Mouse (Mus musculus): Measurements from ENCODE around the gene Nfat5. TPM values are rescaled to one million over a fixed set of nuclear protein-coding genes. Genes with fewer than 3 reads are reported as not detected.

Nfat5 gene
- 8.6 and 9.0 TPM in 2 replicates for polyA plus RNA-seq (2015; fragmentation: Nextera tagmentation; extraction: Ambion mirVana)

- H3K36me3 ChIP-seq, result no peaks in the 10 kb centered on the region
These were observed at the start of gene Nfat5 for GRCm38 (mm10) chr8:107292928-107293601. TSS of gene Nfat5 (plus strand) at chr8:107293470.

DNA sequence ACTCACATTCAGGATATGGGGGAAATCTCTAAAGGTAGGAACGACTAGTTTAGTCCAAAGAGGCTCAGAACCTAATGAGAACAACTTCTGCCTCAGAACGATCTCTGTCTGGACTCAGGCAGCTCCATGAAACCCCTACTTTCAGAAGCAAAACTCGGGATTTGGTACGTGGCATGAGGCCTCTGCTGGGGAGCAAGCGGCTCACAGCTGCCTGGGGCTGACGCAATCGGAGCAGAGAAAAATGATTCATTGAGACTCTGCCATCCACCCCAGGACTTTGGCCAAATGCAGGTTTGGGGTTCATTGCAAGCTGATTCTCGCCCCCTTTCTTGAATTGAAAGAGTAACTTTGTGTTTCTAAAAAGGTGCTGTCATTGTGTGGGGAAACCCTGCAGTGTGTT, 49.1 kb upstream of the Nfat5 start:
- Histone ChIP-seq H3K36me3 (no peaks in the 10 kb centered on the region), H3K4me2 (replicated peaks) (no peak overlapping the region), H3K9me3 (no peaks in the 10 kb centered on the region), H3K27ac (no peak overlapping the region), H3K4me3 (replicated peaks) (no peak overlapping the region), H3K9ac (no peak overlapping the region), H3K27me3 (replicated peaks) (no peaks in the 10 kb centered on the region), H3K4me1 (replicated peaks) (no peaks in the 10 kb centered on the region)
- WGBS, result 58% methylated on average over 8 of the region's 8 CpGs
- no peak for ATAC-seq

More at GRCm38 (mm10) chr8:107292928-107293601, at the start of gene Nfat5:
- Histone ChIP-seq H3K4me1 (replicated peaks) (peaks cover 9% of the 10 kb centered on the region; the same call in 1 of the 2 replicates), H3K27me3 (replicated peaks) (no peaks in the 10 kb centered on the region), H3K4me3 (replicated peaks) (peak within 1 kb of the TSS; percentile 97), H3K4me2 (replicated peaks) (peak within 1 kb of the TSS; percentile 68), H3K27ac (peak within 1 kb of the TSS; percentile 95), H3K9ac (peak within 1 kb of the TSS; percentile 93), H3K9me3 (no peaks in the 10 kb centered on the region)
- WGBS, result under 1% methylated on average over 48 of the region's 49 CpGs
- ATAC-seq, result peak; percentile 96

- Histone ChIP-seq H3K27me3 (replicated peaks) (no peaks in the 10 kb centered on the region), H3K4me2 (replicated peaks) (no peak overlapping the region), H3K4me1 (replicated peaks) (no peaks in the 10 kb centered on the region), H3K9ac (no peak overlapping the region), H3K27ac (no peak overlapping the region), H3K4me3 (replicated peaks) (no peak overlapping the region), H3K36me3 (no peaks in the 10 kb centered on the region), H3K9me3 (no peaks in the 10 kb centered on the region)
- 52% methylated on average over 6 of the region's 6 CpGs for WGBS
- ATAC-seq, result peak; percentile 51; the same call in 1 of the 2 replicates
These were observed 44.8 kb upstream of the Nfat5 start for GRCm38 (mm10) chr8:107248456-107248855.

DNA sequence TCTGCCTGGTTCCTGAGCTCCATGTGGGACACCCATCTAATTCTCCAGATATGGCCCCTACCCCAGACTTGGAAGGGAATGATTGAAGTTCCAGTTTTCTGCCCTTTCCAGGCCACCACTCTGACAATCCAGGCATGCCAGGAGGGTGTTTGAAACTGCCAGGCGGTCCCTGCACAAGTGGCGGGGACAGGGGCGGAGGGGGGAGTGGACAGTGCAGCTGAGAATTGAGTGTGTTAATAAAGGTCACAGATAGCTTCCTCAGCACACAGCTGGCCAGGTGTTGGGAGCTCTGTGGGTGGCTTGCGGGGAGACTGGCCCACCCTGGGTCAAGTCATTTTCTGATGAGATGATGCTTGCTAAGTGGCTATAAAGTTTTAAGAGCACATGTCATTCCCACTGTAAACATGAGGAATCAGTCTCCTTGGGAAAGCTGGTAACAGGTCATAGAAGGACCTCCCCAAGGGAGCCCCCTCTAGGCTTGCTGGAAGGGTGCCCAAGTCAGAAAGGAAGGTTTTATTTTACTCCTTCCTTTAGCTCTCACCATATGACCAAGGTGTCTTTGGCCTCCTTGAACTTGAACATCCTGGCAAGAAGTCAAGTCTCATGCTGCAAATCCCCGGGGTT, 41.7 kb upstream of the Nfat5 start:
- WGBS, result 63% methylated on average over 5 of the region's 5 CpGs
- Histone ChIP-seq H3K4me2 (replicated peaks) (no peak overlapping the region), H3K27ac (no peak overlapping the region), H3K4me3 (replicated peaks) (no peak overlapping the region), H3K9me3 (no peaks in the 10 kb centered on the region), H3K36me3 (no peaks in the 10 kb centered on the region), H3K4me1 (replicated peaks) (peaks cover 11% of the 10 kb centered on the region), H3K27me3 (replicated peaks) (no peaks in the 10 kb centered on the region), H3K9ac (no peak overlapping the region)
- ATAC-seq, result no peak

DNA sequence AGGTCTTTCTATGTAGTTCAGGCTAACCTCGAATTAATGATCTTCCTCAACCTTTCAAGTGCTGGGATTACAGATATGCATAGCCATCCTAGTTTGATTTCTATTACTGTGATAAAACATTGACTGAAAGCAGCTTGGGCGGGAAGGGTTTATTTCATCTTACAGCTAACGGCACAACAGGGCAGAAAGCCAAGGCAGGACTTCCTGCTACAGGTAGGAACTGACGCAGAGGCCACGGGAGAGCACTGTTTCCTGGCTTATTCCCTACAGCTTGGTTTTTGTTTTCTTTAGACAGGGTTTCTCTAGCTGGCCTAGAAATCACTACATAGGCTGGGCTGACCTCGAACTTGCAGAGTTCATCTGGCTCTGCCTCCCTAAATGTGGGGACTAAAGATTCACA, 40.1 kb upstream of the Nfat5 start:
- Histone ChIP-seq H3K4me2 (replicated peaks) (no peak overlapping the region), H3K4me1 (replicated peaks) (peaks cover 11% of the 10 kb centered on the region), H3K9me3 (no peaks in the 10 kb centered on the region), H3K9ac (no peak overlapping the region), H3K27ac (no peak overlapping the region), H3K36me3 (no peaks in the 10 kb centered on the region), H3K27me3 (replicated peaks) (no peaks in the 10 kb centered on the region), H3K4me3 (replicated peaks) (no peak overlapping the region)
- 54% methylated on average over 6 of the region's 6 CpGs for WGBS
- ATAC-seq, result no peak

GRCm38 (mm10) chr8:107254403-107254802, 38.9 kb upstream of the Nfat5 start:
- H3K27ac ChIP-seq, result 0 out of 2 replicates have a peak overlapping the region, but pooled peaks have one; percentile 6
- no peaks in the 10 kb centered on the region for H3K36me3 ChIP-seq
- H3K27me3 ChIP-seq (replicated peaks), result no peaks in the 10 kb centered on the region
- H3K9me3 ChIP-seq, result no peaks in the 10 kb centered on the region
- ATAC-seq, result no peak
- H3K9ac ChIP-seq, result no peak overlapping the region
- H3K4me1 ChIP-seq (replicated peaks), result peaks cover 11% of the 10 kb centered on the region
- H3K4me2 ChIP-seq (replicated peaks), result no peak overlapping the region; the same call in 1 of the 2 replicates
- WGBS, result 56% methylated on average over 3 of the region's 3 CpGs
- H3K4me3 ChIP-seq (replicated peaks), result no peak overlapping the region

- ATAC-seq, result peak; percentile 79
- H3K4me2 ChIP-seq (replicated peaks), result no peak overlapping the region; the same call in 1 of the 2 replicates
- WGBS, result 49% methylated on average over 11 of the region's 11 CpGs
These were observed 38.3 kb upstream of the Nfat5 start for GRCm38 (mm10) chr8:107254951-107255457.

DNA sequence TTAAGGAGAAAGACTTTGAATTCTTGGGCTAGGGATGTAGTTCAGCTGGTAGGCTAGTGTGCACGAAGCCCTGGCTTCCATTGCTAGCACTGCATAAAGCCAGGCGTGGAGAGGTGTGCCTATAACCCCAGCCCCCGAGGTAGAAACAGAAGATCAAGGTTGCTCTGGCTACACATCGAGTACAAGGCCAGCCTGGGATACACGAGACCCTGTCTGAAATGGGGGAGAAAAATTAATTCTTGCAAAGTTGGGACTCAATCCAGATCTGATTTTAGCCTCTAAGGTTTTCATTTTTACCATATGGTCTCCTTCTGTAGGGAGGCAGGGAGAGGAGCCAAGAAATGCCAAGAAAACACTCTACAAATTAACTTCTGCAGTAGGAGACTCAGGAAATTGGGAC, 36.0 kb upstream of the Nfat5 start:
- Histone ChIP-seq H3K9me3 (no peaks in the 10 kb centered on the region), H3K4me3 (replicated peaks) (no peak overlapping the region), H3K4me2 (replicated peaks) (no peak overlapping the region), H3K27ac (0 out of 2 replicates have a peak overlapping the region, but pooled peaks have one; percentile 25), H3K27me3 (replicated peaks) (no peaks in the 10 kb centered on the region), H3K36me3 (no peaks in the 10 kb centered on the region), H3K9ac (no peak overlapping the region), H3K4me1 (replicated peaks) (peaks cover 11% of the 10 kb centered on the region)
- WGBS, result 60% methylated on average over 5 of the region's 5 CpGs
- ATAC-seq, result no peak

More at GRCm38 (mm10) chr8:107254951-107255457, 38.3 kb upstream of the Nfat5 start:
- no peaks in the 10 kb centered on the region for H3K27me3 ChIP-seq (replicated peaks)
- no peak overlapping the region for H3K4me3 ChIP-seq (replicated peaks)
- peaks cover 11% of the 10 kb centered on the region for H3K4me1 ChIP-seq (replicated peaks)
- H3K36me3 ChIP-seq, result no peaks in the 10 kb centered on the region
- H3K9me3 ChIP-seq, result no peaks in the 10 kb centered on the region
- H3K27ac ChIP-seq, result peak overlapping the region; percentile 6; the same call in 1 of the 2 replicates
- no peak overlapping the region for H3K9ac ChIP-seq

DNA sequence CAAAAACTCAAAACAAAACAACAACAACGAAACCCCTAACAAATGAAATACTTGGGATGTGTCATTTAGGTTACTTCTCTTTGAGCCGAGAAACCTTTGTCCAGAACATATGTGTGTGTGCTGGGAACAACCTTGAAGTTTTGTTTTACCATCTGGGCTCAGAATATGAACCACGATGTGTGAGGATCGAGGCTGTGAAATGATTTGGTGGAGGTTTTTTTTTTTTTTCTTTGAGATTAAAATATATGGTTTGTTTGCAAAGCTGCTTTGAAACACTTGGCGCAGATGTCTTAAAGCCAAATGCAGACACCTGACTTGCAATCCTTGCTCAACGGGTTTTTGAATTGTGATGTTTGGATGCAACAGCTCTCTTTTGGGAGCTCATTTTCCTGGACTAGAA, 33.1 kb upstream of the Nfat5 start:
- Histone ChIP-seq H3K36me3 (no peaks in the 10 kb centered on the region), H3K27ac (no peak overlapping the region), H3K4me1 (replicated peaks) (peaks cover 2% of the 10 kb centered on the region; the same call in 1 of the 2 replicates), H3K4me2 (replicated peaks) (no peak overlapping the region), H3K4me3 (replicated peaks) (no peak overlapping the region), H3K9me3 (no peaks in the 10 kb centered on the region), H3K27me3 (replicated peaks) (no peaks in the 10 kb centered on the region), H3K9ac (no peak overlapping the region)
- WGBS, result 73% methylated on average over 6 of the region's 6 CpGs
- no peak for ATAC-seq

DNA sequence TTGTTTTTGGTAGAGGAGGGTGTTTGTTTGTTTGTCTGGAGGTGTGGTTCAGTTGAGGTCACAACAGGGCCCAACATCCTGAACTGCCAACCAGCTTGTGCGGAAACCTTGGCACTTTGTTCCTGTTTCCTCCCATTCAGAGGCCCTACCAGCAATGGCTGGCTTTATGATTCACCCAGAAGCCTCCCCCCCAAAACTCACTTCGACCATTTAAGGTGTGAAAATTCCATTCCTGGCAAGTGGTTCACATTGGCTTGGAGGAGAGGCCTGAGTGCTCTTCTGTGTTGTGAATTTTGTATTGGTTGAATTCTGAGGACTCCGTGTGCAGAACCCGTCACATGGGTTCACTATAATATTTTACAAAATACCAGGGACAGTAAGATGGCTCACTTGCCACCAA, 32.1 kb upstream of the Nfat5 start:
- Histone ChIP-seq H3K4me1 (replicated peaks) (no peaks in the 10 kb centered on the region), H3K27me3 (replicated peaks) (no peaks in the 10 kb centered on the region), H3K4me3 (replicated peaks) (no peak overlapping the region), H3K9me3 (no peaks in the 10 kb centered on the region), H3K4me2 (replicated peaks) (no peak overlapping the region), H3K27ac (no peak overlapping the region), H3K9ac (no peak overlapping the region), H3K36me3 (no peaks in the 10 kb centered on the region)
- ATAC-seq, result no peak
- 77% methylated on average over 4 of the region's 4 CpGs for WGBS

- Histone ChIP-seq H3K27ac (no peak overlapping the region), H3K9me3 (no peaks in the 10 kb centered on the region), H3K9ac (no peak overlapping the region), H3K4me1 (replicated peaks) (no peaks in the 10 kb centered on the region), H3K36me3 (no peaks in the 10 kb centered on the region), H3K4me2 (replicated peaks) (no peak overlapping the region), H3K4me3 (replicated peaks) (no peak overlapping the region), H3K27me3 (replicated peaks) (no peaks in the 10 kb centered on the region)
- ATAC-seq, result no peak
- WGBS, result 73% methylated on average over 8 of the region's 8 CpGs
These were observed 31.1 kb upstream of the Nfat5 start for GRCm38 (mm10) chr8:107262046-107262705.

DNA sequence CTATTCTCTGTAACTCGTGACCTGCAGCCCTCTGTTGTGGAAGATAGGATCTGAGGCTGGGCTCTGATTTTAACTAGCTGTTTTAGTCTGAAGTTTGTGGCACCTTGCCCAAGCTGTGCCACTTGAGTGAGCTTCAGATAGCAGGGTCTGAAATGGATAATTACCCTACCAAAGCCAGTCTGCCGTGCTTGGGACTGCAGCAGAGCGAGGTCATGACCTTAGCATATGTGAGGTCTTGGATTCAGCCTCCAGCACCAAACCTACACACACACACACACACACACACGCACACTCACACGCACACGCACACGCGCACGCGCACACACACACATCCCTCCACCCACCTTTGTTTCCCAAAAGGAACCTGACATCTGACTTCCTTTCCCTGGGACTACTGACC, 27.5 kb upstream of the Nfat5 start:
- Histone ChIP-seq H3K4me2 (replicated peaks) (no peak overlapping the region), H3K4me3 (replicated peaks) (no peak overlapping the region), H3K27me3 (replicated peaks) (no peaks in the 10 kb centered on the region), H3K9ac (no peak overlapping the region), H3K4me1 (replicated peaks) (no peaks in the 10 kb centered on the region), H3K27ac (no peak overlapping the region), H3K36me3 (no peaks in the 10 kb centered on the region), H3K9me3 (no peaks in the 10 kb centered on the region)
- no peak for ATAC-seq
- 77% methylated on average over 10 of the region's 10 CpGs for WGBS

Measured in intestine, embryonic 15.5 days (tissue).